Mouse (Mus musculus): Measurements from ENCODE around the gene Fuz.

DNA sequence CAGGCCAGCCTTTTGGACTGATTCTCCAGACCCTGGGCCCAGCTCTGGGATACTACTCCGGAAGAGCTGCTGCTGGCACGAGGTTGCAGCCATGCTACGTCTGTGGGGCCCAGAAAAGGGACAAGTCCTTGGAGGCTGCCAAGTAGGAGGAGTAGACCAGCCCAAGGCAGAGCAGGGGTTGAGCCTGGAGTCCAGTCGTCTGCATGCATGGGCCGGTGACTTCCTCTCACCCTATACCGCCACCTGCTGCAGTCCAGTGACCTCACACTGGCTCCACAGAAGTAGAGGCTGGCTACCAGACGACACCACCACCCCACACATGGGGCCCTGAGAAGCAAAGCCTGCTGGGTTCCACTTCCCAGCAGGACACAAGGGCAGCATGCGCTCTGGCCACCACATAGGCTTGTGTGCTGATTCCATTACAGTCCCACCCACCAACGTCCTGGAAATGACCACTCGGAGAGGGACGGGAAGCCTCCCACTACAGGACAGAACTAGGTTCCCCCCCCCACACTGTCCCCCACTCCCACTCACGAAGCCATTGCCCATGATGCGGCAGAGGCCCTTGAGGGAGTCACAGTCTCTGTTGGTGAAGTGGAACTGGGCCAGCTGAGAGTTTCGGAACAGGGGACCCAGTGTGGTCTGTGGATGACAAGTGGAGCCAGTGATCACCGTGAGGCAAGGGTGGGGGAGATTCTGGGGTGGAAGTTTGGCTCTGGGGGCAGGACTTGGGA lies 29.4 kb upstream of the Fuz start:
- TF ChIP-seq CTCF (IDR thresholded peaks at IDR 0.05; ENCODE audit: extremely low read depth, insufficient read length, insufficient replicate concordance, low read depth, low read length): no peak
- no peak for TF ChIP-seq POLR2A (IDR thresholded peaks at IDR 0.05; ENCODE audit: low read depth, low read length)
